Mouse (Mus musculus) liver, postnatal 0 days (tissue): ENCODE results near the gene Bclaf3.

Experiments
- CTCF ChIP-seq: sonication (generic); IDR thresholded peaks from 2 replicates; pipeline ENCODE4 v1.5.1; 2016; ENCODE audit warnings: antibody characterized with exemption, low read depth
- EP300 ChIP-seq: IDR thresholded peaks from 2 replicates; pipeline ENCODE4 v1.6.1; 2016; ENCODE audit warnings: antibody characterized with exemption, low read depth, mild to moderate bottlenecking

- TF ChIP-seq CTCF (peak; percentile 63), EP300 (no peak)
These were observed 99.9 kb downstream of the Bclaf3 start for GRCm38 (mm10) chrX:159626208-159626906.
